Mouse (Mus musculus): ENCODE data around the gene Irs2. TPM values are rescaled to one million over a fixed set of nuclear protein-coding genes. Genes with fewer than 3 reads are reported as not detected.
A peak's percentile ranks its signal among the peaks of the same experiment; 100 is the strongest.

The Irs2 gene
- total RNA-seq, 2 experiments from 2014 or later, result 67.1 to 111 TPM

DNA sequence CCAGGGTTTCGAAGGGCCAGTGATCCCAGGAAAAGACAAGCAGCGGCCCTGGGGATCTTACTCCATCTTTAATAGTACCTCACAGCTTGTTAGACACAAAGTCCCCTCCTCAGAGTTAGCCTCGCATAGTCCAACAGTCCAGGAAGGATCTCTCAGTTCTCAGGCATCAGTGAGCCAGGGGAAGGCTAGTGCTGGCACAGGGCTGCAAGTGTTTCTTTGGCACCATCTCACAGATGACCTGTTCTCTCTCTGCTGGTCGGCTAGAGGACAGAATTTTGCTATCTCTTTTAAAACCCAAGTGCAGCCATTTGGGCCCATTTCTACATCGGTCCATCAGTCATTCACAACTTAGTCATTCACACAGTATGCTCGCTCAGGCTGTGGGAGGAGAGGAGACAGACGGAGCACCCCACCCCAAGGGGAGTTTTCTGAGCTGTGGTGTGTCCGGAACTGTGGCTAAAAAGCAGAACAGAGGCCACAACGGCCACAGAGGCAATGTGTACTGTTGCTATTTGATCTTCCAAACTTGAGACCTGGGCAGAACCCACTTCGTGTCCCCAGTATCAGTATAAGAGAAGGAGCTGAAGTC is 43.7 kb downstream of the Irs2 start:
- TF ChIP-seq CTCF (IDR thresholded peaks at IDR 0.05), result no peak
- DNase-seq (ENCODE audit: extremely low spot score in 1 of 2, low spot score in 2 of 2), result no peak
- H3K4me3 ChIP-seq, result no peak overlapping the region
- H3K27ac ChIP-seq, result peak overlapping the region; percentile 44; the same call in 1 of the 2 replicates
- intact Hi-C loops (cut with DNase I), result no loop called here

DNA sequence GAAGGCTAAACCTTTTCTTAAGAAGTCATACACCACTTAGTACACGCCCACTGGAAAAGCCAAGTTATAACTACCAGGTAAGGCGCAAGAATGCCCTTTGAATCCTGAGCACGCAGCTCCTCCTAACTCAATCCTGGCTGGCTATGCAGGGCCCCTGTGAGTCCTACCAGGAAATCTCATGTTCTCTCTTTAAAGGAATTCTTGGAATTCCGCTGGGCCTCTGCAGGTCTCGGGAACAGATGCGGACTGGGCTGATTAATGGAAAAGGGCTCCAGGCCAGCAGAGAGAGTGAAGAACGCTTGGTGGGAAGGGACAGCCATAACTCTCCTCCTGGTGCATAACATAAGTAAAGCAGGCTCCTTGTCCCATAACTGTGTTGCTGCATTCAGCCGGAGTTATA is 46.3 kb downstream of the Irs2 start:
- Histone ChIP-seq H3K27ac (no peak overlapping the region), H3K4me3 (no peak overlapping the region)
- no peak for TF ChIP-seq CTCF (IDR thresholded peaks at IDR 0.05)
- no peak for DNase-seq (ENCODE audit: extremely low spot score in 1 of 2, low spot score in 2 of 2)
- intact Hi-C loops (cut with DNase I), result no loop called here

DNA sequence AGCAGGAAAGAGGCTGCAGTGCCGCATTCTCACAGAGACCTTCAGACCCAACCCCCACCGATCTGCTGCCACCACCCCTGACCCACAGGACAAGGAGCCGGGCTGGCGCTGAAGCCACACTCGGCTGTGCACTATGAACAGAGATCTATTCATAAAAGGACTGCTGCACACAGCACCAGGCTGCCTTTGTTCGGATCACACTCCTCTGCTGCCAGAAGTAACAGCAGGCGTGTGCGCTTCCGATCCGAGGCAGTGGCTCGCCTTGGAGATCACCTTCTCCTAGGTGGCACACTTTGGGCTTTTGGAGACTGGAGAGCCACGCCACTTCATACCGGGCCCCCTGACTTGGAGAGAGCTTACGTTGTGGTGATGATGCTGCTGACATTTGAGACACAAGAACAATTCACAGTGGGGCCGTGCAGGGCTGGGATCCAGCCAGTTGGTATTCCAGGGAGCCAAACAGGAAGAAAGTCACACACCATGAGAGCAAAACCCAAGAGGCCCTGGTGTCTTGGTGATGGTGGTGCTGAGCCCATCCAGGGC is 47.9 kb downstream of the Irs2 start:
- DNase-seq (ENCODE audit: extremely low spot score in 1 of 2, low spot score in 2 of 2), result peak in 1 of 2 experiments; percentile 26
- Histone ChIP-seq H3K27ac (peak overlapping the region; percentile 36; the same call in 1 of the 2 replicates), H3K4me3 (no peak overlapping the region)
- intact Hi-C loops (cut with DNase I), result no loop called here
- TF ChIP-seq CTCF (IDR thresholded peaks at IDR 0.05), result no peak

DNA sequence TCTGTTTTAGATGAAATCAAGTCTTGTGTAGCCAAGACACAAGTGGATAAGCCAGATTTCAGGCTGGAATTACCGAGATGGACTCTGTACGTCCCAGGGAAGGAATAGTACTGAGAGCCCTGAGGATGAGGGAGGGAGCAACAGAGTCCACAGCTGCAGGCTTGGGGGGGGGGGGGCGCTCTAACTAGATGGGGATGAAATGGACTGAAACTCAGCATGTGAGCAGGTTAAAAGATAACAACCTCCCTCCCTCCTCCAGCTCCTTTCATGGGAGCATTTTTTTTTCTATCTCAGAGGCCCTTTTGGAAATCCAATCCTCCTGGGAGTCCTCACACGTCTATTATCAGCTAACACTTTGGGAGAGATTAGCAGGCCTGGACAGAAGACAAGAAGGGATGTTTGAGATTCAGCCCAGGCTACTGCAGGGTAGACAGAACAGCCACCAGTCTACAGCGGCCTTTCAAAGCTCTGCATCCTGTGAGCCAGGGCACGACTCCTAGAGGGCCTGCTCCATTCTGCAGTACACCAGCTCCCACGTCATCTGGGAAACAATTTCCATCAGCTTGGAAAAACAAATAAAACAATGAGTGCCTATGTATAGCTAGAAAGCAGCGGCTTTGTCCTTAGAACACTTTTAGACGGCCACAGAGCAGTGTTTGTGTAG is 50.8 kb downstream of the Irs2 start:
- intact Hi-C loops (cut with DNase I), result no loop called here
- no peak overlapping the region for H3K27ac ChIP-seq
- H3K4me3 ChIP-seq, result no peak overlapping the region
- TF ChIP-seq CTCF (IDR thresholded peaks at IDR 0.05), result no peak
- DNase-seq (ENCODE audit: extremely low spot score in 1 of 2, low spot score in 2 of 2), result no peak

DNA sequence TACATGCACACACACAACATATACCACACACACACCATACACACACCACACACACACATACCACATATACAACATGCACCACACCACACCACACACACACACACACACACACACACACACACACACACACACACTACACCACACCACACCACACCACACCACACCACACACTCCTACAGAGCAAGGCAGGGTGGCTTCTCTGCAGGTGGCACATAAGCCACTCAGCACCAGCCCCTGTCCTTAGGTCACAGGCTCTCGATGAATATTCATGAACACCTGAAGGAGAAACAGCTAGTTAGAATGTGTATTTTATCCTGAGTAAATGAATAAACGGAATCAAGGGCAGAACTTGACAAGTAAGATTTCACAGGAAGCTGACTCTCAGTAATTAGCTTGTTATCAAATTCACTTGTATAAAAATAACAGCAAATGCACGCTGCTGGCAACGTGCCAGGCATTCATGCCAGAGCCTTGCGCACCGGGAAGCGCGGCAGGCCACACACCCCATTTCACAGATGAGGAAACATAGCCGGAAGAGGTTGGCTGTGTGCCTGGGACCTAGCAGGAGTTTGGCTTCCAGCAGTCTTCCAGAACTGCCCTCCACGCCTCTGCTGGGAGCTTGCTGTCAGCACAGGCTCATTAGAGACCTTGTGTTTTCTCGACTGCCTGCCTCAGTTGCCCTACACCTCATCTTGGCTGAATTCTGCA is 54.8 kb downstream of the Irs2 start:
- H3K27ac ChIP-seq, result no peak overlapping the region
- peak; percentile 17; the same call in 1 of the 2 replicates for TF ChIP-seq CTCF (IDR thresholded peaks at IDR 0.05)
- no peak overlapping the region for H3K4me3 ChIP-seq
- intact Hi-C loops (cut with DNase I), result no loop called here
- DNase-seq (ENCODE audit: extremely low spot score in 1 of 2, low spot score in 2 of 2), result peak; percentile 35 to 58

DNA sequence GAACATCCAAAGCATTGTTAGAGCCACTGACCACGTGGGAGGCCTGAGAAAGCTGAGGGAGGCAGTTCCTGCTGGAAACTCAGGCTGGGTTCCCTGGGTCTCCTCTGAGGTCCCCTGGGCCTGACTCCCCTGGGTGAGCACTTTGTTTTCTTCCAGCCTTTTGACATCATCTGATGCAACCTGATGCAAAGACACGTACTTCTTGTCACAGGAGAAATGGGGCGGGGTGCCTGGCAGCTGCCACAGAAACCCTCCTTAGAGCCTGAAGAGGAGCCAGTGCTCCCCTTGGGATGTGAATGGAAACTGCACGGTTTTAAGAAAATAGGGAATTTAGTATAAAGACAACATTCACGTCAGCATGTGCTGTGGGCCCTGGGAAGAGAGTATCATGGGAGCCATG is 55.6 kb downstream of the Irs2 start:
- Histone ChIP-seq H3K27ac (no peak overlapping the region), H3K4me3 (no peak overlapping the region)
- intact Hi-C loops (cut with DNase I), result no loop called here
- no peak for DNase-seq (ENCODE audit: extremely low spot score in 1 of 2, low spot score in 2 of 2)
- no peak; the same call in 1 of the 2 replicates for TF ChIP-seq CTCF (IDR thresholded peaks at IDR 0.05)

DNA sequence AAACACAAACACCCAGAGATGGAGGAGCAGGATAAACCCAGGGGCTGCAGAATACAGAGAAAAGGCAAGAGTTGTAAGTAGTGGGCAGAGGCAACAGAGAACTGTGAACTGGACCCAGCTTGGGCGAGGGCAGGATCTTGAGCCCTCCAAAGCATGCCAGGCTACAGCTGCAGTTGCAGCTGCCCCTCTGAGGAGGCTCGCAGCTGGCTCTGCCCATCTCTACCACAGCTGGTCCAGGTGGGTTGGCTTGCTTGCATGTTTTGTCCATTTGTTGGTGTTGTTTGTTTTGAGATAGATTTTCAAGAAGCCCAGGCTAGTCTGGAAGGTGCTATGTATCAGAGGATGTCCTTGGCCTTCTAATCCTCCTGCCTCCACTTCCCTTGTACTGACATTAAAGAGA is 56.0 kb downstream of the Irs2 start:
- TF ChIP-seq CTCF (IDR thresholded peaks at IDR 0.05), result no peak
- intact Hi-C loops (cut with DNase I), result no loop called here

DNA sequence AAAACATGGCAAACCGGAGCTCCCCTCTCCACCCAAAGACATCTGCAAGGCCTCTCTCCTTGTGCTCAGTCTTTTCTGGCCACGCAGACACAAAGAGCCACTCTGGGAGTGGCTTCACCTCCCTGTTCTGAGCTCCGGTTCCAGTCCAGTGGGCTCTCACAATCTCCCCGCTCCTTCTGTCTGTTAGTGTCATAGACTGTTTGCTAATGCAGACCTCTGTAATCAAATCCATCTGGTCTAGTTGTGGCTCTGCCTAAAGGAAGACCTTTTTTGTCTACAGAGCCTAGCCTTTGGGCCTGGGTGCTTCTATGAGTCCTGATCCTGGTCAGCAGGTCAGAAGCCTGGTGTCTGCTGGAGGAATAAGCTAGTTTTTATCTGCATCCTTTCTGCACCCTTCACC is 56.7 kb downstream of the Irs2 start:
- DNase-seq (ENCODE audit: extremely low spot score in 1 of 2, low spot score in 2 of 2), result no peak
- intact Hi-C loops (cut with DNase I), result no loop called here
- H3K4me3 ChIP-seq, result no peak overlapping the region

More for the DNA sequence above, 56.0 kb downstream of the Irs2 start:
- Histone ChIP-seq H3K27ac (no peak overlapping the region), H3K4me3 (no peak overlapping the region)
- DNase-seq (ENCODE audit: extremely low spot score in 1 of 2, low spot score in 2 of 2), result no peak

DNA sequence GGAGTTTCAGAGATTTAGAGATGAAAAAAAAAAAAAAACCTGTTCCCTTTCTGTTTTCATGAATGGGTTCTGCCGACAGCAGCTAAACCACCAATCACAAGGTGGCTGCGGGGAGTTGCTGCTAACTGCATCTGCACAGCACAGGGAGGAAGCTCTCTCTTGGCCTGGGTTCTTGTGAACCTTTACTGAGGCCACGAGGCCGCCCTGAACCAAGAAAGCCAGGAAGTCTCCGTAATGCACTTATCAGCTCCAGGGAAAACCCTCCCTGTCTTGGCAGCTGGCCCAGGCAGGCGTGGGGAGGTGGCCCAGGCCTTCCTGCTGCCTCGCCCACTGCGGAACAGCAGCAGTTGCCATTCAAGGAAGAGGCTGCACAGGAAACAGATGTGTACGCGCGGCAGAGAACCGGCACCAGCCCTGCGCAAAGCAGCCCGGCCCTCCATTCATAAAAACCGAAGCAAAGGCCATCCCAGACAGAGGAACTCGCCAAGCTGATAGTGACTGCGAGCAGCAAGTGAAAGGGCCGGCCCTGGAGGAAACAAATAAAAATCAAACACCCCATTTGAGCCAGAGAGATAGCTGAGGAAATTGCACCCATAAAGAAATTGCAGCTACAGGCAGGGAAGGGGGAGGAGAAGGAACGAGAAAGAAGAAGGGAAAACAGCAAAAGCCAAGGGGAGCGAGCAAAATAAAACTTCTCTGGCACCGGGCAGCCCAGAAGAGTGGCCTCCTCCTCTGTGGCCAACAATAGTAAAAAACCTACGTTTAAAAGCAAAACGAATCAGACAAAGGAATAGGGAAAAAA is 62.1 kb downstream of the Irs2 start:
- DNase-seq (ENCODE audit: extremely low spot score in 1 of 2, low spot score in 2 of 2), result peak; percentile 74 to 75
- intact Hi-C loops (cut with DNase I), result loop anchor here (5.0 kb wide), 1 partner anchor 56 kb away; no protein-coding TSS in a partner anchor
- H3K27ac ChIP-seq, result no peak overlapping the region; the same call in 1 of the 2 replicates
- no peak for TF ChIP-seq CTCF (IDR thresholded peaks at IDR 0.05)
- H3K4me3 ChIP-seq, result peak overlapping the region; percentile 35

More for the DNA sequence above, 56.7 kb downstream of the Irs2 start:
- no peak overlapping the region for H3K27ac ChIP-seq
- no peak for TF ChIP-seq CTCF (IDR thresholded peaks at IDR 0.05)

DNA sequence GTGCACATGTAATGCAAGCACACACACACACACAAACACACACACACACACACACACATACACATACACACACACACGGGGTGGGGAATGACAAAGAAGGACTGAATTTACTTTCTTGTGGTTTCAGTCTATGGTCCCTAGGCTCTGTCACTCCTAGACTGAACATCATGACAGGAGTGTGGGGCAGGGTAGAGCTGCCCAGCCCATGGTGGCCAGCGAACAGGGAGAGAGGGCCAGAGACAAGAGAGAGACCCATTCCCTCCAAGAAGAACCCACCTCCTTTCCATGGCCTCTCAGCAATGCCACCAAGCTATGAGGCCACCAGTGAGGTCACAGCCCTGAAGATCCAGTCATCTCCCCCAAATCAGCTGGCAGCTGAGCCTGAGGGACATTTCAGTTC is 62.8 kb downstream of the Irs2 start:
- intact Hi-C loops (cut with DNase I), result loop anchor here (5.0 kb wide), 1 partner anchor 57 kb away; no protein-coding TSS in a partner anchor

DNA sequence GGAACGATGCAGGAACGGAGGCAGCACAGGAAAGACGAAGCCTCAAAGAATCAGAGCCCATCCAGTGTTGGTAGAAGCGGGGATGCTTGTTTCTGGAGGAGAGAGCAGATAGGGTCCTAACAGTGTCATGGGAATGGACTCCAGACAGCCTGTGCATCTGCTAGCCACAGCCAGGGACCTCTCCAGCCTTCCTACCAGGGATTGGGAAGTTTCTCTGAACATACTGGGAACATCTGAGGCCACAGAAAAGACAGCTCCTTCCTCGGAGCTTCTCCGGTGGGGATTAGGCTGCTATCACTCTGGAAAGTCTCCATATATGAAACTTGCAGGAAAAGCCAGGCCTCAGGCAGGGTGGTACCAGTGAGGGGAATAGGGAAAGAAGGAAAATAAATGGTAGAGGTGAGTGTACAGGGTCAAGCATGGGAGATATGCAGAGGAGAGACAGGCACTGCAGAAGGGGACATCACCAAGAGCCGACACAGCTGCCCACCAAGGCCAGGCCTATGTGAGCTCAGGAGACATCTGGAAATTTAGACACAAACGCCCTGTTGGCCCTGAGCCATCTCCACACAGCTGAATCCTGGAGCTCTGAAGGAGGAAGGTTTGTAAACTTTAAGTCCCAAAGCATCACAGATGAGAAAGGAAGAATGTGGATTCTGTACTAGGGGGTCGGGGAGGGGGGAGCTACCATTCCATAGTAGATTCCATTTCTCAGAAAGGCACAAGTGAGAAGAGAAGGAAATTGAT is 64.8 kb downstream of the Irs2 start:
- no peak overlapping the region for H3K27ac ChIP-seq
- no peak overlapping the region for H3K4me3 ChIP-seq
- intact Hi-C loops (cut with DNase I), result no loop called here
- no peak for TF ChIP-seq CTCF (IDR thresholded peaks at IDR 0.05)
- DNase-seq (ENCODE audit: extremely low spot score in 1 of 2, low spot score in 2 of 2), result no peak

More for the DNA sequence above, 62.8 kb downstream of the Irs2 start:
- TF ChIP-seq CTCF (IDR thresholded peaks at IDR 0.05), result no peak
- Histone ChIP-seq H3K4me3 (no peak overlapping the region), H3K27ac (no peak overlapping the region)
- no peak for DNase-seq (ENCODE audit: extremely low spot score in 1 of 2, low spot score in 2 of 2)
